Comparison of ENCODE assay signal across 8 mouse cellular contexts in the genomic region with DNA sequence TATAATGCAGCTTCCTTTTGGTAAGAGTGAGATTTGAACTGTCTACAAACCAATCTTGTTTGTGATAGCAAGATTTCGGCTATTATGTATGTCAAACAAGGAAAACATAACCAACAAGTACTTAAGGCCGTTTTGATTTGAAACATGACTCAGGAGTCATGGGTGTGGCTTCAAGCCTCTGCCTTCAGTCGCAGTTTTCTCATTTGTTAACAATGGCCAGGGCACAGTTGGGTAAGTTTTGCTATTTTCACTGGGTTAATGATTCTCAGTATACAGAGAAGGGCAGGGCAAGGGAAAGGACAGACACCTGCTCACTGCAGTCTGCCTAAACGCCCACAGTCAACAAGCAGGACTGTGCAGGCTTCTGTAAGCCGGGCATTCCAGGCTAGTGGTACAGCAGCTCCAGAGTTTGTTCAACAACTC. TPM values are rescaled to one million over a fixed set of nuclear protein-coding genes. Genes with fewer than 3 reads are reported as not detected.
DNase-seq lines count a peak whose midpoint lies in the region; ATAC-seq and TF ChIP-seq lines count a peak whose summit lies in the region.

No protein-coding gene starts in this region.

- TF ChIP-seq CTCF in cerebellum, adult 2 months (IDR thresholded peaks at IDR 0.05; ENCODE audit: borderline replicate concordance, insufficient read depth, low read depth, low read length), result no peak
- TF ChIP-seq CTCF in intestine, postnatal 0 days (IDR thresholded peaks at IDR 0.05; ENCODE audit: low read depth), result no peak

- peaks cover 2% of the 10 kb centered on the region; the same call in 1 of the 2 replicates for H3K4me1 ChIP-seq in cerebellum, adult 2 months (ENCODE audit: control insufficient read depth, insufficient read depth, low read length)
- H3K4me1 ChIP-seq in intestine, postnatal 0 days (replicated peaks; ENCODE audit: control insufficient read depth, insufficient read depth, low read length), result 0 out of 2 replicates have a peak, but pooled peaks cover 4% of the 10 kb centered on the region
- H3K4me1 ChIP-seq in neural tube, embryonic 13.5 days (replicated peaks), result peaks cover 40% of the 10 kb centered on the region

- peak overlapping the region; percentile 87 for H3K4me2 ChIP-seq in intestine, postnatal 0 days (replicated peaks; ENCODE audit: low read depth)
- peak overlapping the region; percentile 84 for H3K4me2 ChIP-seq in neural tube, embryonic 13.5 days

- TF ChIP-seq POLR2A in cerebellum, adult 2 months (IDR thresholded peaks at IDR 0.05; ENCODE audit: borderline replicate concordance, insufficient read depth, low read length), result no peak

- no peaks in the 10 kb centered on the region for H3K9me3 ChIP-seq in intestine, postnatal 0 days (ENCODE audit: control insufficient read depth)
- H3K9me3 ChIP-seq in neural tube, embryonic 13.5 days, result no peaks in the 10 kb centered on the region

- WGBS in cerebellum, adult 2 months, result 4% methylated on average over 5 of the region's 5 CpGs
- under 1% methylated on average over 5 of the region's 5 CpGs for WGBS in intestine, postnatal 0 days
- WGBS in neural tube, embryonic 13.5 days, result 9% methylated on average over 5 of the region's 5 CpGs

- no peak overlapping the region for H3K27ac ChIP-seq in cerebellum, adult 2 months (ENCODE audit: insufficient read depth, low read length)
- peak overlapping the region; percentile 97; the same call in 1 of the 2 replicates for H3K27ac ChIP-seq in intestine, postnatal 0 days (ENCODE audit: low read depth, low read length)
- H3K27ac ChIP-seq in neural tube, embryonic 13.5 days (replicated peaks), result peak overlapping the region; percentile 99; the same call in 1 of the 2 replicates

- ATAC-seq in intestine, postnatal 0 days, result peak; percentile 77
- ATAC-seq in neural tube, embryonic 13.5 days (ENCODE audit: low read depth), result no peak; the same call in 1 of the 2 replicates

- H3K27me3 ChIP-seq in cerebellum, adult 2 months (ENCODE audit: control insufficient read depth, insufficient read depth, low read length), result no peaks in the 10 kb centered on the region
- H3K27me3 ChIP-seq in intestine, postnatal 0 days (replicated peaks; ENCODE audit: control insufficient read depth, insufficient read depth, low read length), result no peaks in the 10 kb centered on the region
- H3K27me3 ChIP-seq in neural tube, embryonic 13.5 days, result no peaks in the 10 kb centered on the region

- H3K4me3 ChIP-seq in cerebellum, adult 2 months (replicated peaks; ENCODE audit: insufficient read depth, low read depth, low read length), result peak overlapping the region; percentile 94
- H3K4me3 ChIP-seq in intestine, postnatal 0 days (ENCODE audit: low read depth, low read length), result peak overlapping the region; percentile 82
- H3K4me3 ChIP-seq in neural tube, embryonic 13.5 days, result peak overlapping the region; percentile 87

- H3K36me3 ChIP-seq in intestine, postnatal 0 days (ENCODE audit: control insufficient read depth, insufficient read depth), result no peaks in the 10 kb centered on the region
- 0 out of 2 replicates have a peak, but pooled peaks cover 2% of the 10 kb centered on the region for H3K36me3 ChIP-seq in neural tube, embryonic 13.5 days

- no peak for DNase-seq in cerebellum, adult 2 months
- DNase-seq in cerebellum, adult 18-20 months, result no peak
- peak; percentile 6 for DNase-seq in urinary bladder, postnatal 14 days (ENCODE audit: low spot score)
- DNase-seq in urinary bladder, adult 18-20 months (ENCODE audit: low spot score in 2 of 2), result no peak
- DNase-seq in adrenal gland, adult (ENCODE audit: inconsistent age in 2 of 2, low spot score in 1 of 2), result no peak
- DNase-seq in left cerebral cortex, adult 8-10 months (ENCODE audit: low spot score in 2 of 2), result no peak

- H3K9ac ChIP-seq in intestine, postnatal 0 days (ENCODE audit: low read depth, low read length), result peak overlapping the region; percentile 38; the same call in 1 of the 2 replicates
- peak overlapping the region; percentile 66 for H3K9ac ChIP-seq in neural tube, embryonic 13.5 days

RNA-seq across cellular contexts. Expression of a gene that starts 0.6 kb away (rescaled TPM):
- polyA plus RNA-seq in cerebellum, adult 2 months (2012; rRNA removed), result 0.43 and 0.46 TPM in 2 replicates
- polyA plus RNA-seq in intestine, postnatal 0 days (2015; fragmentation: Nextera tagmentation; extraction: Ambion mirVana), result 2.1 and 2.7 TPM in 2 replicates
- polyA plus RNA-seq in neural tube, embryonic 13.5 days (2015; fragmentation: Nextera tagmentation; extraction: Ambion mirVana), result 2.2 and 2.6 TPM in 2 replicates
- 1 to 10 TPM in 2 of 4 experiments, under 1 TPM in 2; 0.63 to 1.4 (median 1.0) TPM for total RNA-seq in left cerebral cortex, adult 8-10 months (2022)

RNA-seq across cellular contexts. Expression of a gene that starts 1.0 kb away (rescaled TPM):
- 30.5 and 31.2 TPM in 2 replicates for polyA plus RNA-seq in cerebellum, adult 2 months (2012; rRNA removed)
- polyA plus RNA-seq in intestine, postnatal 0 days (2015; fragmentation: Nextera tagmentation; extraction: Ambion mirVana), result 39.0 and 40.1 TPM in 2 replicates
- 66.7 and 76.3 TPM in 2 replicates for polyA plus RNA-seq in neural tube, embryonic 13.5 days (2015; fragmentation: Nextera tagmentation; extraction: Ambion mirVana)
- total RNA-seq in left cerebral cortex, adult 8-10 months (2022), result 10 to 100 TPM; 79.6 to 92.2 (median 89.9) TPM

RNA-seq across cellular contexts. Expression of a gene that starts 52.1 kb away (rescaled TPM):
- 0.33 and 0.34 TPM in 2 replicates for polyA plus RNA-seq in cerebellum, adult 2 months (2012; rRNA removed)
- polyA plus RNA-seq in intestine, postnatal 0 days (2015; fragmentation: Nextera tagmentation; extraction: Ambion mirVana), result not detected in 2 replicates
- polyA plus RNA-seq in neural tube, embryonic 13.5 days (2015; fragmentation: Nextera tagmentation; extraction: Ambion mirVana), result not detected in 2 replicates
- total RNA-seq in left cerebral cortex, adult 8-10 months (2022), result under 1 TPM; 0.21 to 0.57 (median 0.41) TPM
